Mouse (Mus musculus) CH12.LX (cell line): ENCODE results near the gene Map3k13. TPM values are rescaled to one million over a fixed set of nuclear protein-coding genes. Genes with fewer than 3 reads are reported as not detected.

Experiments
- DNase-seq: peaks from one replicate; pipeline ENCODE4 v3.0.0-alpha.2; 2013; ENCODE audit errors: extremely low read depth
- H3K27ac ChIP-seq: 2 replicates; pipeline ENCODE4 v1.5.1; 2012; ENCODE audit warnings: low read depth, mild to moderate bottlenecking, control low read depth, moderate library complexity; ENCODE audit not compliant: insufficient read depth
- H3K27me3 ChIP-seq: replicated peaks from 2 replicates; pipeline ENCODE3; 2012; ENCODE audit warnings: inconsistent platforms
- H3K36me3 ChIP-seq, 2 experiments: replicated peaks in 1 of 2; 2 replicates each; pipeline versions ENCODE3 to v1.6.1; 2012; ENCODE audit warnings: inconsistent platforms in 1 of 2, low read length in 1 of 2, mild to moderate bottlenecking in 1 of 2, mixed read lengths in 1 of 2, moderate library complexity in 1 of 2; ENCODE audit not compliant: control insufficient read depth in 1 of 2, insufficient read depth in 1 of 2
- H3K4me1 ChIP-seq, 2 experiments: 2 replicates each; pipeline ENCODE4 v1.6.1; 2012; ENCODE audit warnings: inconsistent platforms in 1 of 2, moderate library complexity in 1 of 2; ENCODE audit not compliant: insufficient read depth in 2 of 2, control insufficient read depth in 1 of 2
- H3K4me2 ChIP-seq: 2 replicates; pipeline ENCODE4 v1.6.1; 2012; ENCODE audit warnings: low read depth, mild to moderate bottlenecking, control low read depth; ENCODE audit not compliant: poor library complexity, insufficient read depth, severe bottlenecking
- H3K4me3 ChIP-seq, 3 experiments: fragments of 150-350 bp in 1 of 3; sonication (generic) in 1 of 3; replicated peaks in 1 of 3; 2 replicates each; pipeline versions ENCODE3 to v1.5.1; 2011 to 2012; ENCODE audit warnings: low read depth in 2 of 3, low read length in 2 of 3, mild to moderate bottlenecking in 2 of 3, moderate library complexity in 2 of 3, control low read depth in 1 of 3, improper control_type of control experiment in 1 of 3, inconsistent platforms in 1 of 3, mixed read lengths in 1 of 3; ENCODE audit not compliant: poor library complexity in 1 of 3
- H3K79me2 ChIP-seq: replicated peaks from 2 replicates; pipeline ENCODE4 v1.6.1; 2012; ENCODE audit warnings: mild to moderate bottlenecking, moderate library complexity; ENCODE audit not compliant: control insufficient read depth, poor library complexity, insufficient read depth, severe bottlenecking; ENCODE audit errors: extremely low read depth
- H3K9ac ChIP-seq: 2 replicates; pipeline ENCODE4 v1.6.1; 2012; ENCODE audit warnings: low read depth, mild to moderate bottlenecking, control low read depth, moderate library complexity; ENCODE audit not compliant: insufficient read depth
- H3K9me3 ChIP-seq: replicated peaks from 2 replicates; pipeline ENCODE3; 2012; ENCODE audit warnings: low read length, inconsistent platforms, mixed read lengths
- BHLHE40 ChIP-seq: IDR thresholded peaks from 2 replicates; pipeline ENCODE4 v1.6.1; 2011; ENCODE audit warnings: mild to moderate bottlenecking, low read depth, low read length, improper control_type of control experiment
- CHD1 ChIP-seq: IDR thresholded peaks from 2 replicates; pipeline ENCODE4 v1.6.1; 2012; ENCODE audit warnings: low read depth, low read length, improper control_type of control experiment, inconsistent platforms
- E2F4 ChIP-seq: IDR thresholded peaks from 2 replicates; pipeline ENCODE4 v1.6.1; 2011; ENCODE audit warnings: low read depth, low read length, improper control_type of control experiment; ENCODE audit not compliant: insufficient replicate concordance
- EP300 ChIP-seq: IDR thresholded peaks from 2 replicates; pipeline ENCODE4 v1.6.1; 2011; ENCODE audit warnings: low read length, improper control_type of control experiment
- GABPA ChIP-seq: IDR thresholded peaks from 2 replicates; pipeline ENCODE4 v1.6.1; 2012; ENCODE audit warnings: low read depth, low read length, improper control_type of control experiment, inconsistent platforms; ENCODE audit not compliant: insufficient replicate concordance
- HCFC1 ChIP-seq: IDR thresholded peaks from 2 replicates; pipeline ENCODE4 v1.6.1; 2012; ENCODE audit warnings: low read depth, mild to moderate bottlenecking, inconsistent platforms, low read length, improper control_type of control experiment
- IRF4 ChIP-seq: IDR thresholded peaks from 2 replicates; pipeline ENCODE4 v1.6.1; 2014; ENCODE audit warnings: low read depth, mild to moderate bottlenecking, inconsistent platforms, low read length, improper control_type of control experiment
- JUN ChIP-seq: IDR thresholded peaks from 2 replicates; pipeline ENCODE4 v1.6.1; 2011; ENCODE audit warnings: low read depth, mild to moderate bottlenecking, low read length, improper control_type of control experiment, moderate library complexity; ENCODE audit not compliant: insufficient read depth
- MAFK ChIP-seq: IDR thresholded peaks from 2 replicates; pipeline ENCODE4 v1.6.1; 2011; ENCODE audit warnings: low read length, improper control_type of control experiment; ENCODE audit not compliant: insufficient replicate concordance
- MAX ChIP-seq: IDR thresholded peaks from 2 replicates; pipeline ENCODE4 v1.6.1; 2011; ENCODE audit warnings: low read length, improper control_type of control experiment
- MAZ ChIP-seq: IDR thresholded peaks from 2 replicates; pipeline ENCODE4 v1.6.1; 2012; ENCODE audit warnings: low read depth, mild to moderate bottlenecking, inconsistent platforms, low read length, improper control_type of control experiment, moderate library complexity
- MEF2A ChIP-seq: IDR thresholded peaks from 2 replicates; pipeline ENCODE4 v1.6.1; 2014; ENCODE audit warnings: low read depth, mild to moderate bottlenecking, inconsistent platforms, low read length, improper control_type of control experiment, borderline replicate concordance
- POLR2A ChIP-seq: IDR thresholded peaks from 2 replicates; pipeline ENCODE4 v1.6.1; 2011; ENCODE audit warnings: low read depth, mild to moderate bottlenecking, improper control_type of control experiment, low read length
- POLR2AphosphoS2 ChIP-seq: IDR thresholded peaks from 2 replicates; pipeline ENCODE4 v1.6.1; 2011; ENCODE audit warnings: low read depth, low read length, improper control_type of control experiment
- RAD21 ChIP-seq: IDR thresholded peaks from 2 replicates; pipeline ENCODE4 v1.6.1; 2011; ENCODE audit warnings: low read depth, mild to moderate bottlenecking, low read length, improper control_type of control experiment, moderate library complexity
- TBP ChIP-seq: conservative IDR thresholded peaks from 2 replicates; pipeline ENCODE4 v1.6.1; 2011; ENCODE audit warnings: low read depth, low read length, improper control_type of control experiment
- TCF12 ChIP-seq: IDR thresholded peaks from 2 replicates; pipeline ENCODE4 v1.6.1; 2014; ENCODE audit warnings: low read depth, mild to moderate bottlenecking, inconsistent platforms, low read length, improper control_type of control experiment
- USF1 ChIP-seq: IDR thresholded peaks from 2 replicates; pipeline ENCODE4 v1.6.1; 2014; ENCODE audit warnings: low read depth, mild to moderate bottlenecking, inconsistent platforms, low read length, improper control_type of control experiment
- ZKSCAN1 ChIP-seq: IDR thresholded peaks from 2 replicates; pipeline ENCODE4 v1.6.1; 2012; ENCODE audit warnings: low read depth, inconsistent platforms, low read length, improper control_type of control experiment, borderline replicate concordance
- ZMIZ1 ChIP-seq: IDR thresholded peaks from 2 replicates; pipeline ENCODE4 v1.6.1; 2012; ENCODE audit warnings: low read depth, mild to moderate bottlenecking, inconsistent platforms, low read length, improper control_type of control experiment
- ZNF384 ChIP-seq: IDR thresholded peaks from 2 replicates; pipeline ENCODE4 v1.6.1; 2012; ENCODE audit warnings: low read depth, low read length, improper control_type of control experiment, inconsistent platforms
- dilution Hi-C: fragments of 300-500 bp; cut with MboI; formaldehyde crosslinking; loops from 2 replicates; pipeline ENCODE4 v1.14.3; 2020; ENCODE audit warnings: low sequenced_read_pairs; ENCODE audit not compliant: extremely low pct_unique_long_range_greater_than_20kb, extremely low pct_ligation_motif_present
- in situ Hi-C: fragments of 300-500 bp; cut with MboI; formaldehyde crosslinking; loops from 3 replicates; pipeline ENCODE4 v1.14.3; 2019; ENCODE audit warnings: low sequenced_read_pairs, low pct_ligation_motif_present, low pct_unique_long_range_greater_than_20kb, mixed read lengths
- polyA plus RNA-seq: library from polyadenylated mRNA; unstranded; fragments of >175 nt; gene quantifications from 2 replicates; pipeline ENCODE4 v1.2.1, GENCODE M21; 2012; ENCODE audit warnings: low read depth; ENCODE audit not compliant: insufficient read length
- total RNA-seq, 2 experiments: library from RNA; depleted of rRNA; stranded (reverse); fragments of 300-350 nt in 1 of 2; fragments of >200 nt in 1 of 2; gene quantifications; 2 replicates each; pipeline ENCODE4 v1.2.3; 2012 to 2014

Gene Map3k13
- total and polyA plus RNA-seq, 3 experiments = 0.32 to 1.3 (median 0.89) TPM

- Histone ChIP-seq H3K4me1 (peaks cover 5 to 27% of the 10 kb centered on the region in 2 experiments), H3K27ac (no peak overlapping the region), H3K4me2 (no peak overlapping the region), H3K36me3 (no peaks in the 10 kb centered on the region), H3K9me3 (no peaks in the 10 kb centered on the region), H3K27me3 (no peaks in the 10 kb centered on the region), H3K4me3 (no peak overlapping the region), H3K9ac (no peak overlapping the region), H3K79me2 (no peaks in the 10 kb centered on the region)
- dilution Hi-C loops = no loop called here
- in situ Hi-C loops = loop anchor here (10.0 to 25.0 kb wide), 2 partner anchors 178 to 291 kb away; partner anchors contain the start of gene Senp2
- TF ChIP-seq JUN (no peak), MAZ (no peak), USF1 (no peak), E2F4 (no peak), CHD1 (no peak), MAX (no peak), ZKSCAN1 (no peak)
- DNase-seq = no peak
Observed at GRCm38 (mm10) chr16:21833970-21834369, 39.8 kb downstream of the Map3k13 start.

GRCm38 (mm10) chr16:21834866-21835583 lies 40.9 kb downstream of the Map3k13 start:
- Histone ChIP-seq H3K27me3 (no peaks in the 10 kb centered on the region), H3K4me2 (no peak overlapping the region), H3K27ac (no peak overlapping the region), H3K9ac (no peak overlapping the region), H3K36me3 (no peaks in the 10 kb centered on the region), H3K4me1 (peaks cover 5 to 19% of the 10 kb centered on the region in 2 experiments), H3K4me3 (no peak overlapping the region), H3K9me3 (no peaks in the 10 kb centered on the region), H3K79me2 (no peaks in the 10 kb centered on the region)
- dilution Hi-C loops = no loop called here
- TF ChIP-seq ZKSCAN1 = no peak
- no peak for DNase-seq
- in situ Hi-C loops = loop anchor here (10.0 to 25.0 kb wide), 2 partner anchors 177 to 290 kb away; partner anchors contain the start of gene Senp2

GRCm38 (mm10) chr16:21835584-21835931 lies 41.4 kb downstream of the Map3k13 start:
- no peak for DNase-seq
- H3K9me3 ChIP-seq = no peaks in the 10 kb centered on the region
- no peaks in the 10 kb centered on the region for H3K27me3 ChIP-seq
- H3K27ac ChIP-seq = no peak overlapping the region
- peaks cover 5 to 18% of the 10 kb centered on the region in 2 experiments for H3K4me1 ChIP-seq
- no peaks in the 10 kb centered on the region for H3K36me3 ChIP-seq
- H3K9ac ChIP-seq = no peak overlapping the region
- H3K79me2 ChIP-seq = no peaks in the 10 kb centered on the region
- no peak for TF ChIP-seq MAFK
- no peak for TF ChIP-seq POLR2AphosphoS2
- TF ChIP-seq E2F4 = no peak
- TF ChIP-seq EP300 = no peak
- TF ChIP-seq TBP = no peak
- TF ChIP-seq BHLHE40 = no peak
- TF ChIP-seq ZMIZ1 = no peak
- TF ChIP-seq HCFC1 = no peak
- no peak for TF ChIP-seq MEF2A
- no peak for TF ChIP-seq RAD21
- TF ChIP-seq TCF12 = no peak
- no peak for TF ChIP-seq POLR2A
- no peak for TF ChIP-seq ZNF384
- no peak for TF ChIP-seq IRF4
- no peak for TF ChIP-seq GABPA
- dilution Hi-C loops = no loop called here
- H3K4me3 ChIP-seq = no peak overlapping the region
- in situ Hi-C loops = loop anchor here (10.0 to 25.0 kb wide), 2 partner anchors 177 to 289 kb away; partner anchors contain the start of gene Senp2
- H3K4me2 ChIP-seq = no peak overlapping the region
